Mouse (Mus musculus): ENCODE measurements around the gene Cep128.

The Cep128 gene

GRCm38 (mm10) chr12:91183304-91183855, 200.8 kb downstream of the Cep128 start:
- no peak for DNase-seq (ENCODE audit: low spot score in 2 of 2)

- DNase-seq (ENCODE audit: low spot score in 2 of 2) = no peak
Measured at GRCm38 (mm10) chr12:91176808-91177526, 207.2 kb downstream of the Cep128 start.

GRCm38 (mm10) chr12:91171613-91172012, 212.6 kb downstream of the Cep128 start:
- DNase-seq (ENCODE audit: low spot score in 2 of 2) = no peak

GRCm38 (mm10) chr12:91161015-91161730, 223.0 kb downstream of the Cep128 start:
- no peak for DNase-seq (ENCODE audit: low spot score in 2 of 2)

- no peak for DNase-seq (ENCODE audit: low spot score in 2 of 2)
Measured at GRCm38 (mm10) chr12:91158481-91158880, 225.7 kb downstream of the Cep128 start.

- no peak for DNase-seq (ENCODE audit: low spot score in 2 of 2)
Measured at GRCm38 (mm10) chr12:91154052-91154451, 230.2 kb downstream of the Cep128 start.

GRCm38 (mm10) chr12:91149152-91149551, 235.1 kb downstream of the Cep128 start:
- DNase-seq (ENCODE audit: low spot score in 2 of 2) = no peak

GRCm38 (mm10) chr12:91134740-91135517, 249.3 kb downstream of the Cep128 start:
- no peak for DNase-seq (ENCODE audit: low spot score in 2 of 2)

GRCm38 (mm10) chr12:91115054-91115453, 269.2 kb downstream of the Cep128 start:
- DNase-seq (ENCODE audit: low spot score in 2 of 2) = no peak

GRCm38 (mm10) chr12:91103316-91103715, 280.9 kb downstream of the Cep128 start:
- no peak for DNase-seq (ENCODE audit: low spot score in 2 of 2)

- no peak for DNase-seq (ENCODE audit: low spot score in 2 of 2)
Measured at GRCm38 (mm10) chr12:91097869-91098268, 286.3 kb downstream of the Cep128 start.

- no peak for DNase-seq (ENCODE audit: low spot score in 2 of 2)
Measured at GRCm38 (mm10) chr12:91096197-91096596, 288.0 kb downstream of the Cep128 start.

GRCm38 (mm10) chr12:91088271-91088670, 295.9 kb downstream of the Cep128 start:
- no peak for DNase-seq (ENCODE audit: low spot score in 2 of 2)

- DNase-seq (ENCODE audit: low spot score in 2 of 2) = peak in 1 of 2 experiments; percentile 9
Measured at GRCm38 (mm10) chr12:91085967-91086366, 298.2 kb downstream of the Cep128 start.

- no peak for DNase-seq (ENCODE audit: low spot score in 2 of 2)
Measured at GRCm38 (mm10) chr12:91075600-91075999, 308.6 kb downstream of the Cep128 start.

- no peak for DNase-seq (ENCODE audit: low spot score in 2 of 2)
Measured at GRCm38 (mm10) chr12:91070551-91071045, 313.6 kb downstream of the Cep128 start.

- no peak for DNase-seq (ENCODE audit: low spot score in 2 of 2)
Measured at GRCm38 (mm10) chr12:91067083-91067441, 317.1 kb downstream of the Cep128 start.

GRCm38 (mm10) chr12:91066286-91067082, 317.7 kb downstream of the Cep128 start:
- DNase-seq (ENCODE audit: low spot score in 2 of 2) = no peak

- DNase-seq (ENCODE audit: low spot score in 2 of 2) = no peak
Measured at GRCm38 (mm10) chr12:91065423-91065822, 318.8 kb downstream of the Cep128 start.

GRCm38 (mm10) chr12:91064368-91064999, 319.7 kb downstream of the Cep128 start:
- DNase-seq (ENCODE audit: low spot score in 2 of 2) = no peak
